Mouse (Mus musculus): ENCODE measurements around the gene Trib3. TPM values are rescaled to one million over a fixed set of nuclear protein-coding genes. Genes with fewer than 3 reads are reported as not detected.

The Trib3 gene
- total RNA-seq, 2 experiments from 2014 or later = 3.6 to 3.8 TPM

Other genes with a start within 250 kb of the Trib3 start
- gene Srxn1, start 238.5 kb downstream of the Trib3 start, total RNA-seq (2021) = 10 to 100 TPM; 16.6 to 21.6 TPM
- gene Tcf15, start 200.5 kb downstream of the Trib3 start, total RNA-seq (2021) = 10 to 100 TPM; 39.7 to 50.1 TPM
- gene Csnk2a1, start 117.2 kb downstream of the Trib3 start, total RNA-seq (2021) = 100 to 1,000 TPM in 1 of 2 experiments, 10 to 100 TPM in 1; 92.1 to 101 TPM
- gene Tbc1d20, start 50.2 kb downstream of the Trib3 start, total RNA-seq (2021) = 10 to 100 TPM; 43.1 to 48.7 TPM
- 10 to 100 TPM; 44.2 to 51.4 TPM for gene Rbck1, start 11.4 kb downstream of the Trib3 start, total RNA-seq (2021)
- gene Nrsn2, start 32.6 kb upstream of the Trib3 start, total RNA-seq (2021) = not detected
- gene Sox12, start 54.0 kb upstream of the Trib3 start, total RNA-seq (2021) = 10 to 100 TPM in 1 of 2 experiments, 1 to 10 TPM in 1; 8.2 to 13.8 TPM
- gene Zcchc3, start 71.0 kb upstream of the Trib3 start, total RNA-seq (2021) = 10 to 100 TPM in 1 of 2 experiments, 1 to 10 TPM in 1; 8.0 to 10.0 TPM
- gene 6820408C15Rik, start 71.6 kb upstream of the Trib3 start, total RNA-seq (2021) = 1 to 10 TPM; 2.0 to 2.1 TPM
- not detected for gene Defb23, start 120.6 kb upstream of the Trib3 start, total RNA-seq (2021)
- gene Defb20, start 133.0 kb upstream of the Trib3 start, total RNA-seq (2021) = not detected
- not detected for gene Defb22, start 146.1 kb upstream of the Trib3 start, total RNA-seq (2021)
- gene Defb26, start 167.7 kb upstream of the Trib3 start, total RNA-seq (2021) = not detected
- not detected for gene Defb28, start 174.2 kb upstream of the Trib3 start, total RNA-seq (2021)
- gene Defb29, start 196.1 kb upstream of the Trib3 start, total RNA-seq (2021) = not detected
- gene Gm17416, start 225.3 kb upstream of the Trib3 start, total RNA-seq (2021) = not detected
- gene Defb21, start 228.7 kb upstream of the Trib3 start, total RNA-seq (2021) = not detected
- gene Defb19, start 236.3 kb upstream of the Trib3 start, total RNA-seq (2021) = not detected

All from heart, postnatal 36 days (tissue).